Mouse (Mus musculus) olfactory bulb, adult 2 months (tissue): ENCODE data around the gene Fggy. TPM values are rescaled to one million over a fixed set of nuclear protein-coding genes. Genes with fewer than 3 reads are reported as not detected.

Experiments
- H3K27ac ChIP-seq: fragments of 200-500 bp; 2 replicates; pipeline ENCODE4 v1.5.1; 2012; ENCODE audit warnings: low read depth, low read length; ENCODE audit not compliant: insufficient read depth
- H3K4me1 ChIP-seq: fragments of 200-500 bp; 2 replicates; pipeline ENCODE4 v1.6.1; 2012; ENCODE audit warnings: low read length; ENCODE audit not compliant: control insufficient read depth, insufficient read depth
- H3K4me3 ChIP-seq: fragments of 200-500 bp; 2 replicates; pipeline ENCODE4 v1.5.1; 2012; ENCODE audit warnings: mild to moderate bottlenecking, low read depth, low read length, moderate library complexity; ENCODE audit not compliant: insufficient read depth
- CTCF ChIP-seq: fragments of 200-500 bp; IDR thresholded peaks from 2 replicates; pipeline ENCODE4 v1.5.1; 2012; ENCODE audit warnings: low read depth, mild to moderate bottlenecking, low read length, moderate library complexity; ENCODE audit not compliant: insufficient read depth
- POLR2A ChIP-seq: fragments of 200-500 bp; IDR thresholded peaks from 2 replicates; pipeline ENCODE4 v1.6.1; 2012; ENCODE audit warnings: mild to moderate bottlenecking, low read depth, low read length, moderate library complexity; ENCODE audit not compliant: insufficient read depth
- WGBS: fragments of 180-500 bp; shearing (Covaris S2); methylation state at CpG from one replicate; pipeline ENCODE4 v1.1.7; 2018; 5-methylcytosine and 5-hydroxymethylcytosine counted together
- polyA plus RNA-seq: library from polyadenylated mRNA; stranded (reverse); fragments of >200 nt; gene quantifications from 2 replicates; pipeline ENCODE4 v1.2.4, GENCODE M21; 2012; ENCODE audit warnings: low replicate concordance; ENCODE audit not compliant: missing spikeins, insufficient read depth, insufficient read length

Gene Fggy
- polyA plus RNA-seq, 1 experiment, result not detected

- no peaks in the 10 kb centered on the region for H3K4me1 ChIP-seq
- TF ChIP-seq POLR2A (no peak), CTCF (no peak)
- H3K27ac ChIP-seq, result no peak overlapping the region
- 95% methylated on average over 5 of the region's 5 CpGs for WGBS
- H3K4me3 ChIP-seq, result no peak overlapping the region
Observed at GRCm38 (mm10) chr4:95687350-95687749, 130.0 kb downstream of the Fggy start.

GRCm38 (mm10) chr4:95688159-95688558 lies 130.9 kb downstream of the Fggy start:
- Histone ChIP-seq H3K4me1 (no peaks in the 10 kb centered on the region), H3K27ac (no peak overlapping the region), H3K4me3 (no peak overlapping the region)
- WGBS, result 94% methylated on average over 4 of the region's 4 CpGs
- TF ChIP-seq CTCF (no peak), POLR2A (no peak)

GRCm38 (mm10) chr4:95700366-95700765 lies 143.1 kb downstream of the Fggy start:
- Histone ChIP-seq H3K4me3 (no peak overlapping the region), H3K27ac (no peak overlapping the region), H3K4me1 (no peaks in the 10 kb centered on the region)
- WGBS, result 70% methylated on average over 2 of the region's 2 CpGs
- no peak for TF ChIP-seq CTCF
- no peak for TF ChIP-seq POLR2A

GRCm38 (mm10) chr4:95707941-95708897 lies 150.9 kb downstream of the Fggy start:
- Histone ChIP-seq H3K27ac (no peak overlapping the region), H3K4me3 (no peak overlapping the region), H3K4me1 (no peaks in the 10 kb centered on the region)
- 89% methylated on average over 5 of the region's 5 CpGs for WGBS
- TF ChIP-seq CTCF, result no peak
- no peak for TF ChIP-seq POLR2A

- WGBS, result 90% methylated on average over 1 of the region's 1 CpGs
Observed at GRCm38 (mm10) chr4:95709750-95710149, 152.4 kb downstream of the Fggy start.

GRCm38 (mm10) chr4:95712802-95713201 lies 155.5 kb downstream of the Fggy start:
- WGBS, result 97% methylated on average over 1 of the region's 1 CpGs

More at GRCm38 (mm10) chr4:95709750-95710149, 152.4 kb downstream of the Fggy start:
- Histone ChIP-seq H3K4me1 (no peaks in the 10 kb centered on the region), H3K4me3 (no peak overlapping the region), H3K27ac (no peak overlapping the region)
- no peak for TF ChIP-seq CTCF
- no peak for TF ChIP-seq POLR2A

GRCm38 (mm10) chr4:95713271-95713670 lies 156.0 kb downstream of the Fggy start:
- Histone ChIP-seq H3K4me1 (no peaks in the 10 kb centered on the region), H3K27ac (no peak overlapping the region), H3K4me3 (no peak overlapping the region)
- TF ChIP-seq POLR2A, result no peak
- no peak for TF ChIP-seq CTCF
- 91% methylated on average over 3 of the region's 3 CpGs for WGBS

More at GRCm38 (mm10) chr4:95712802-95713201, 155.5 kb downstream of the Fggy start:
- TF ChIP-seq POLR2A (no peak), CTCF (no peak)
- Histone ChIP-seq H3K4me1 (no peaks in the 10 kb centered on the region), H3K4me3 (no peak overlapping the region), H3K27ac (no peak overlapping the region)

GRCm38 (mm10) chr4:95716137-95716536 lies 158.8 kb downstream of the Fggy start:
- H3K27ac ChIP-seq, result no peak overlapping the region
- TF ChIP-seq POLR2A (no peak), CTCF (no peak)
- WGBS, result 76% methylated on average over 3 of the region's 3 CpGs
- no peaks in the 10 kb centered on the region for H3K4me1 ChIP-seq
- H3K4me3 ChIP-seq, result no peak overlapping the region

GRCm38 (mm10) chr4:95723615-95724014 lies 166.3 kb downstream of the Fggy start:
- H3K4me1 ChIP-seq, result no peaks in the 10 kb centered on the region
- no peak overlapping the region for H3K27ac ChIP-seq
- TF ChIP-seq POLR2A, result no peak
- no peak overlapping the region for H3K4me3 ChIP-seq
